Mouse (Mus musculus) thymus, adult 2 months (tissue): ENCODE data around the gene Dnajb8.

Experiments used
- CTCF ChIP-seq: fragments of 200-500 bp; IDR thresholded peaks from 2 replicates; pipeline ENCODE4 v1.5.1; 2012; ENCODE audit warnings: mild to moderate bottlenecking, control low read depth, low read length, moderate library complexity, borderline replicate concordance; ENCODE audit not compliant: control insufficient read depth, poor library complexity, insufficient read depth; ENCODE audit errors: extremely low read depth
- POLR2A ChIP-seq: fragments of 200-500 bp; IDR thresholded peaks from 2 replicates; pipeline ENCODE4 v1.6.1; 2012; ENCODE audit warnings: mild to moderate bottlenecking, low read length, control low read depth, moderate library complexity; ENCODE audit not compliant: control insufficient read depth, poor library complexity, insufficient read depth; ENCODE audit errors: extremely low read depth

DNA sequence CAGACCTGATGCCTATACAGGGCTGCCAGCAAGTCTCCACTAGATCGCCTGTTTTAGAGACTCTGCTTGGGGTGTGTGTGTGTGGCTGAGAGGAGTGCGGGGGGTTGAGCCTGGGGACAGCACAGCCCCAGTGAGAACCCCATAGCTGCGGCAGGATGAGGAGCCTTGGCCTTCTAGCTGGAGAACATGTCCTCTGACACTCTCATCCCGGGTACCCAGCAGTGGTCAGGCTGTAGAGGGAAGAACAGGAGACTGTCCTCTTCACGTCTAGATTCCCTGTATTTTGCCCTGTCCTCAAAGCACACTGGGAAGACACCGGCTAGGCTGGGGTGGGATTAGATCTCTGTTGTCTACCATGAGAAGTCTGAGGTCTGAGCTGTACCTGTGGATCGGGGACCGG lies 13.4 kb downstream of the Dnajb8 start:
- TF ChIP-seq CTCF, result no peak
- no peak for TF ChIP-seq POLR2A
